Mouse (Mus musculus): Measurements from ENCODE around the gene Ccs. TPM values are rescaled to one million over a fixed set of nuclear protein-coding genes. Genes with fewer than 3 reads are reported as not detected.

Ccs gene
- polyA plus RNA-seq, 2 experiments = 63.2 to 65.9 TPM

DNA sequence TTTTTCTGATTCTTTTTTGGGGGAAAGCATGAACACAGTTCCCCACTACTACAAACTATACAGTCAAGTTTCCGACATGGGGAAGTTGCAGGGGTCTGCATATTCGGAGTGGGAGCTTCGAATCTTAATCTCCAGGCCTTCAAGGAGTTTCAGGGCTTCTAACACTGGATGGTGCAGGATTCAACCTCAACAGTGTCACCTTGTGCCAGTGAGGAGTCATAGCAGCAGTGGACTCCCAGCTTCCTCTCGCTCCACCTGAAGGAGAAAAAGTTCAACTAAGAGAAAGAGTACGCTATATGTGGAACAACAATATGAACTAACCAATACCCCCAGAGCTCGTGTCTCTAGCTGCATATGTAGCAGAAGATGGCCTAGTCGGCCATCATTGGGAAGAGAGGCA lies 8.4 kb upstream of the Ccs start:
- Histone ChIP-seq H3K36me3 (ENCODE audit: control insufficient read depth, insufficient read depth, low read length) (no peaks in the 10 kb centered on the region), H3K4me3 (replicated peaks; ENCODE audit: low read length) (no peak overlapping the region), H3K4me2 (replicated peaks; ENCODE audit: low read depth, low read length, severe bottlenecking) (no peak overlapping the region), H3K27me3 (ENCODE audit: control insufficient read depth, insufficient read depth, low read length) (no peaks in the 10 kb centered on the region), H3K9ac (ENCODE audit: low read depth, low read length, severe bottlenecking) (no peak overlapping the region), H3K9me3 (ENCODE audit: control insufficient read depth, low read length) (no peaks in the 10 kb centered on the region), H3K4me1 (ENCODE audit: control insufficient read depth, insufficient read depth, low read length) (no peaks in the 10 kb centered on the region), H3K27ac (replicated peaks; ENCODE audit: low read depth, low read length) (no peak overlapping the region)
- ATAC-seq (ENCODE audit: low FRiP score, low read depth) (no peak), DNase-seq (ENCODE audit: low spot score) (peak; percentile 31)
- no peak for TF ChIP-seq POLR2A (IDR thresholded peaks at IDR 0.05; ENCODE audit: borderline replicate concordance, extremely low read depth, insufficient read depth, insufficient read length)
- 36% methylated on average over 7 of the region's 7 CpGs for WGBS

DNA sequence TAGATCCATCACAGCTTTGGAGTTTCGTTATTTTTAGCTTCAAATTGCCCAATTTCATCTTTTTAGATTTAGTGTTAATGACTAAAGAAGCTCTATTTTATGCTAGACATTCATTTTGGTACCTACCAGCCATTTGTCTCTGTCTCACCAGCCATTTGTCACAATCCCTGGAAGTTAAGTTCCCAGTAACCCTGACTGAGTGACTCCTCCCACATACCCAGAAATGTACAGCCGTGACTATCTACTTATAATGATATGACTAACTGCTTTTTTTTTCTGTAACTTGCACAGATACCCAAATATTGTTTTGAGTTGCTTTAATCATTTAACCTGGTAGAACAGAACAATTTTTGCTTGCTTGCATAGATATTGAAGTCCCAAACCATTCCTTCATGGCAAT lies 6.7 kb upstream of the Ccs start:
- no peak for TF ChIP-seq POLR2A (IDR thresholded peaks at IDR 0.05; ENCODE audit: borderline replicate concordance, extremely low read depth, insufficient read depth, insufficient read length)
- no peak overlapping the region for H3K27ac ChIP-seq (replicated peaks; ENCODE audit: low read depth, low read length)
- H3K27me3 ChIP-seq (ENCODE audit: control insufficient read depth, insufficient read depth, low read length) = peaks cover 3% of the 10 kb centered on the region
- no peak for DNase-seq (ENCODE audit: low spot score)
- H3K9me3 ChIP-seq (ENCODE audit: control insufficient read depth, low read length) = no peaks in the 10 kb centered on the region
- no peak overlapping the region for H3K4me3 ChIP-seq (replicated peaks; ENCODE audit: low read length)
- H3K4me2 ChIP-seq (replicated peaks; ENCODE audit: low read depth, low read length, severe bottlenecking) = no peak overlapping the region
- no peaks in the 10 kb centered on the region for H3K36me3 ChIP-seq (ENCODE audit: control insufficient read depth, insufficient read depth, low read length)
- no peak for ATAC-seq (ENCODE audit: low FRiP score, low read depth)
- H3K9ac ChIP-seq (ENCODE audit: low read depth, low read length, severe bottlenecking) = no peak overlapping the region
- WGBS = 58% methylated on average over 2 of the region's 2 CpGs
- H3K4me1 ChIP-seq (ENCODE audit: control insufficient read depth, insufficient read depth, low read length) = no peaks in the 10 kb centered on the region

DNA sequence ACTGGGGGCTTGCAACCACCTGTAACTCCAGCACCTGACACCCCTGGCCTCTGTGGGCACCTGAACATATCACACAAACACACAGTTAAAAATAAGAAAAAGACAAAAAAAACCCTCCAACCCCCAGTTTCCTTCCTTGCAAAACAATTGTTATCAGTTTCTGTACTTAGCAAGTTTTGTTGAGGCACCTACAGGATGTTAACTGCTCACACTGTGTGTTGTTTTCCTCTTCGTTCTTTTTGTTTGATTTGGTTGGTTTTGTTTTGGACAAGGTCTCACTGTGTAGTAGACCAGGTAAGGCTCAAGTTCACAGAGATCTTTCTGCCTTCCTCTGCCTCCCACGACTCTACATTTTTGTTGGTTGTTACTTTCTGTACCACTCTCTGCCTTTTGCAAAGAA lies 3.5 kb upstream of the Ccs start:
- Histone ChIP-seq H3K27me3 (ENCODE audit: control insufficient read depth, insufficient read depth, low read length) (peaks cover 15% of the 10 kb centered on the region), H3K9me3 (ENCODE audit: control insufficient read depth, low read length) (no peaks in the 10 kb centered on the region), H3K4me2 (replicated peaks; ENCODE audit: low read depth, low read length, severe bottlenecking) (no peak overlapping the region), H3K9ac (ENCODE audit: low read depth, low read length, severe bottlenecking) (no peak overlapping the region), H3K27ac (replicated peaks; ENCODE audit: low read depth, low read length) (no peak overlapping the region), H3K36me3 (ENCODE audit: control insufficient read depth, insufficient read depth, low read length) (no peaks in the 10 kb centered on the region), H3K4me1 (ENCODE audit: control insufficient read depth, insufficient read depth, low read length) (peaks cover 10% of the 10 kb centered on the region), H3K4me3 (replicated peaks; ENCODE audit: low read length) (no peak overlapping the region)
- WGBS = 72% methylated on average over 2 of the region's 2 CpGs
- no peak for ATAC-seq (ENCODE audit: low FRiP score, low read depth)
- TF ChIP-seq POLR2A (IDR thresholded peaks at IDR 0.05; ENCODE audit: borderline replicate concordance, extremely low read depth, insufficient read depth, insufficient read length) = no peak
- DNase-seq (ENCODE audit: low spot score) = no peak

DNA sequence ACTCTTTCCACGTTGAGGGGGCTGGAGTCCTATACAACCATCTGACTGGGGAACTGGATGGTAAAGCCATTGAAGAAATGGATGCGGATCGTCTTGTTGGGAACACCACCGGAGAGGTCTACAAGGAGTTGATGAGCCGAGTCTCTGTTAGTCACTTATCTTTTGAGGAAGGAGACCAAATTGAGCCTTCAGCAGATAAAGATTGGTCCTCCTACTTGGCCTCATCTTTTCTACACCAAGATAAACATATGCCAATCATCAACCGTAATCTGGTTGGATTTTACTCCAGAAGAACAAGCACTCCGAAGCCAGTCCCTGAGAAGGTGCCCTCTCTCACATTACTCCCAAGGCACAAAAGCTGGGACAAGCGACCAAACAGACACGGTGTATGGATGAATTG lies 1.7 kb upstream of the Ccs start:
- ATAC-seq (ENCODE audit: low FRiP score, low read depth) = no peak
- Histone ChIP-seq H3K27me3 (ENCODE audit: control insufficient read depth, insufficient read depth, low read length) (peaks cover 15% of the 10 kb centered on the region), H3K4me2 (replicated peaks; ENCODE audit: low read depth, low read length, severe bottlenecking) (no peak overlapping the region), H3K36me3 (ENCODE audit: control insufficient read depth, insufficient read depth, low read length) (no peaks in the 10 kb centered on the region; the same call in 1 of the 2 replicates), H3K9ac (ENCODE audit: low read depth, low read length, severe bottlenecking) (no peak overlapping the region), H3K4me3 (replicated peaks; ENCODE audit: low read length) (no peak overlapping the region), H3K4me1 (ENCODE audit: control insufficient read depth, insufficient read depth, low read length) (peaks cover 10% of the 10 kb centered on the region), H3K27ac (replicated peaks; ENCODE audit: low read depth, low read length) (no peak overlapping the region), H3K9me3 (ENCODE audit: control insufficient read depth, low read length) (no peaks in the 10 kb centered on the region)
- WGBS = 84% methylated on average over 9 of the region's 9 CpGs
- DNase-seq (ENCODE audit: low spot score) = no peak
- no peak for TF ChIP-seq POLR2A (IDR thresholded peaks at IDR 0.05; ENCODE audit: borderline replicate concordance, extremely low read depth, insufficient read depth, insufficient read length)

DNA sequence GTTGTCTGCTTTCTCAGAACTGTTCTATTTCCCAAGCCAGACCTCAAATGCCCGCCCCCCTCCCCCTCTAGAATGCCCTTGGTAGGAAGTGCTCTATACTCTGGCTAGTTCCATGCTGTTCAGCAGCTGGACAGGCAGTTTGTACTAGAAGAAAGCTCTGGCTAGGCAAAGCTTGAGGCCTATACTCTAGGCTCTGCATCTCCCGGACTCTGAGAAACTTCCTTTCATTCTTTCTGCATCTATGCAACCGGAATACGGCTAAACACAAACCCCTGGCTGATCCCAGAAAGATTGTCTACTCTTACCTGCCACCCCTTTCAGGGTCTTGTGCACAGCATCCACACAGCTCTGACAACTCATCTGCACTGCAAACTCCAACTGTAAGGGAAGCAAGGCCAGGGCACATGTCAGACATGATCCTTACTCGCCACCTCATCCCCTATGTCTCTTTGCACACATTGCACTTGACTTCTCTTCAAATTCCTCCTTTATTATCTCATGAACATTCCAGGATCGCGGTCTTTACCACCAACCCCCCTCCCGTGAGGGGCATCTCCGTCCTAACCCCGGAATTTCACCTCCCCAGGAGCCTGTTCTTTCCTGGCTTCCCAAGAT lies 499 bp downstream of the Ccs start:
- 37% methylated on average over 10 of the region's 10 CpGs for WGBS
- peak overlapping the region; percentile 73 for H3K9ac ChIP-seq (ENCODE audit: low read depth, low read length, severe bottlenecking)
- peaks cover 15% of the 10 kb centered on the region for H3K27me3 ChIP-seq (ENCODE audit: control insufficient read depth, insufficient read depth, low read length)
- peaks cover 5% of the 10 kb centered on the region; the same call in 1 of the 2 replicates for H3K36me3 ChIP-seq (ENCODE audit: control insufficient read depth, insufficient read depth, low read length)
- no peak overlapping the region for H3K27ac ChIP-seq (replicated peaks; ENCODE audit: low read depth, low read length)
- peaks cover 10% of the 10 kb centered on the region for H3K4me1 ChIP-seq (ENCODE audit: control insufficient read depth, insufficient read depth, low read length)
- H3K4me2 ChIP-seq (replicated peaks; ENCODE audit: low read depth, low read length, severe bottlenecking) = peak overlapping the region; percentile 95
- TF ChIP-seq POLR2A (IDR thresholded peaks at IDR 0.05; ENCODE audit: borderline replicate concordance, extremely low read depth, insufficient read depth, insufficient read length) = no peak
- H3K9me3 ChIP-seq (ENCODE audit: control insufficient read depth, low read length) = no peaks in the 10 kb centered on the region
- no peak for ATAC-seq (ENCODE audit: low FRiP score, low read depth)
- H3K4me3 ChIP-seq (replicated peaks; ENCODE audit: low read length) = peak overlapping the region; percentile 58
- DNase-seq (ENCODE audit: low spot score) = no peak

All from limb, embryonic 14.5 days (tissue).